Mouse (Mus musculus) midbrain, embryonic 16.5 days (tissue): ENCODE measurements at regions not wholly inside any gene's neighbourhood (a gene's known extent, or its start where the extent isn't known, plus 50 kb on each side); places are given as distances from the start of the nearest gene placed in this dataset.

Experiments
- ATAC-seq: fragments of 200-750 bp; cut with Nextera tagmentation; 2 replicates; pipeline ENCODE4 v1.8.0; 2017; ENCODE audit warnings: moderate TSS enrichment
- H3K27ac ChIP-seq: fragments of 300-500 bp; sonication (generic); 2 replicates; pipeline ENCODE4 v1.5.1; 2014; ENCODE audit warnings: mild to moderate bottlenecking, low read length, mixed read lengths
- H3K27me3 ChIP-seq: fragments of 300-500 bp; sonication (generic); 2 replicates; pipeline ENCODE4 v1.6.1; 2014; ENCODE audit warnings: low read depth, low read length, mixed read lengths; ENCODE audit not compliant: control insufficient read depth, insufficient read depth
- H3K36me3 ChIP-seq: fragments of 300-500 bp; sonication (generic); 2 replicates; pipeline ENCODE4 v1.6.1; 2014; ENCODE audit warnings: mild to moderate bottlenecking, low read length, moderate library complexity, mixed read lengths; ENCODE audit not compliant: control insufficient read depth, insufficient read depth
- H3K4me1 ChIP-seq: fragments of 300-500 bp; sonication (generic); 2 replicates; pipeline ENCODE4 v1.6.1; 2014; ENCODE audit warnings: mild to moderate bottlenecking, low read length, mixed read lengths; ENCODE audit not compliant: control insufficient read depth, insufficient read depth
- H3K4me2 ChIP-seq: fragments of 300-500 bp; sonication (generic); 2 replicates; pipeline ENCODE4 v1.6.1; 2014; ENCODE audit warnings: mild to moderate bottlenecking, low read length, mixed read lengths
- H3K4me3 ChIP-seq: fragments of 300-500 bp; sonication (generic); 2 replicates; pipeline ENCODE4 v1.5.1; 2014; ENCODE audit warnings: low read depth, mild to moderate bottlenecking, low read length, moderate library complexity, mixed read lengths
- H3K9ac ChIP-seq: fragments of 300-500 bp; sonication (generic); 2 replicates; pipeline ENCODE4 v1.6.1; 2014; ENCODE audit warnings: low read depth, low read length, mixed read lengths
- H3K9me3 ChIP-seq: fragments of 300-500 bp; sonication (generic); replicated peaks from 2 replicates; pipeline ENCODE4 v1.6.1; 2014; ENCODE audit warnings: mild to moderate bottlenecking, low read length, mixed read lengths; ENCODE audit not compliant: control insufficient read depth, poor library complexity, severe bottlenecking
- WGBS: fragments of 180-500 bp; shearing (Covaris S2); extraction: QIAGEN DNeasy Blood & Tissue Kit; methylation state at CpG from one replicate; pipeline ENCODE4 v1.1.7; 2014; 5-methylcytosine and 5-hydroxymethylcytosine counted together

- 7% methylated on average over 4 of the region's 4 CpGs for WGBS
- ATAC-seq = no peak
Observed at GRCm38 (mm10) chr1:183826300-183826699, 186.8 kb upstream of the Dusp10 start.

GRCm38 (mm10) chr1:183845135-183845534 lies 168.0 kb upstream of the Dusp10 start:
- Histone ChIP-seq H3K27me3 (no peaks in the 10 kb centered on the region), H3K4me3 (no peak overlapping the region)
- 77% methylated on average over 4 of the region's 4 CpGs for WGBS

More at GRCm38 (mm10) chr1:183826300-183826699, 186.8 kb upstream of the Dusp10 start:
- Histone ChIP-seq H3K27ac (no peak overlapping the region), H3K36me3 (no peaks in the 10 kb centered on the region), H3K9ac (no peak overlapping the region), H3K27me3 (no peaks in the 10 kb centered on the region), H3K4me2 (no peak overlapping the region), H3K4me3 (no peak overlapping the region), H3K9me3 (no peaks in the 10 kb centered on the region), H3K4me1 (no peaks in the 10 kb centered on the region)

GRCm38 (mm10) chr1:183853956-183854613 lies 159.0 kb upstream of the Dusp10 start:
- no peaks in the 10 kb centered on the region for H3K27me3 ChIP-seq
- WGBS = 74% methylated on average over 3 of the region's 3 CpGs
- ATAC-seq = no peak
- H3K4me3 ChIP-seq = no peak overlapping the region
- H3K4me1 ChIP-seq = no peaks in the 10 kb centered on the region
- H3K9ac ChIP-seq = no peak overlapping the region
- H3K27ac ChIP-seq = no peak overlapping the region
- H3K9me3 ChIP-seq = no peaks in the 10 kb centered on the region; the same call in 1 of the 2 replicates
- no peak overlapping the region for H3K4me2 ChIP-seq
- no peaks in the 10 kb centered on the region for H3K36me3 ChIP-seq

More at GRCm38 (mm10) chr1:183845135-183845534, 168.0 kb upstream of the Dusp10 start:
- no peak overlapping the region for H3K27ac ChIP-seq
- H3K4me1 ChIP-seq = no peaks in the 10 kb centered on the region
- H3K4me2 ChIP-seq = no peak overlapping the region
- no peaks in the 10 kb centered on the region for H3K9me3 ChIP-seq
- no peak for ATAC-seq
- H3K9ac ChIP-seq = no peak overlapping the region
- no peaks in the 10 kb centered on the region for H3K36me3 ChIP-seq

GRCm38 (mm10) chr1:183865111-183865510 lies 148.0 kb upstream of the Dusp10 start:
- no peaks in the 10 kb centered on the region for H3K27me3 ChIP-seq
- no peak for ATAC-seq
- H3K36me3 ChIP-seq = no peaks in the 10 kb centered on the region
- no peak overlapping the region for H3K27ac ChIP-seq
- WGBS = 88% methylated on average over 4 of the region's 4 CpGs
- H3K4me1 ChIP-seq = no peaks in the 10 kb centered on the region
- no peak overlapping the region for H3K9ac ChIP-seq
- H3K9me3 ChIP-seq = no peaks in the 10 kb centered on the region
- H3K4me2 ChIP-seq = no peak overlapping the region
- H3K4me3 ChIP-seq = no peak overlapping the region

GRCm38 (mm10) chr1:183865586-183865985 lies 147.5 kb upstream of the Dusp10 start:
- Histone ChIP-seq H3K36me3 (no peaks in the 10 kb centered on the region), H3K27ac (no peak overlapping the region), H3K9ac (no peak overlapping the region), H3K4me2 (no peak overlapping the region), H3K27me3 (no peaks in the 10 kb centered on the region), H3K9me3 (no peaks in the 10 kb centered on the region), H3K4me3 (no peak overlapping the region), H3K4me1 (no peaks in the 10 kb centered on the region)
- ATAC-seq = no peak
- WGBS = 97% methylated on average over 3 of the region's 3 CpGs

- 94% methylated on average over 5 of the region's 5 CpGs for WGBS
- H3K4me1 ChIP-seq = no peaks in the 10 kb centered on the region
- H3K27me3 ChIP-seq = no peaks in the 10 kb centered on the region
- no peaks in the 10 kb centered on the region for H3K9me3 ChIP-seq
- no peak overlapping the region for H3K27ac ChIP-seq
- no peak overlapping the region for H3K9ac ChIP-seq
- H3K36me3 ChIP-seq = no peaks in the 10 kb centered on the region
- ATAC-seq = no peak
- H3K4me2 ChIP-seq = no peak overlapping the region
- H3K4me3 ChIP-seq = no peak overlapping the region
Observed at GRCm38 (mm10) chr1:183868965-183869364, 144.1 kb upstream of the Dusp10 start.

- Histone ChIP-seq H3K9ac (no peak overlapping the region), H3K27me3 (no peaks in the 10 kb centered on the region), H3K36me3 (no peaks in the 10 kb centered on the region), H3K9me3 (no peaks in the 10 kb centered on the region), H3K27ac (no peak overlapping the region), H3K4me1 (no peaks in the 10 kb centered on the region), H3K4me2 (no peak overlapping the region), H3K4me3 (no peak overlapping the region)
- no peak for ATAC-seq
- 91% methylated on average over 3 of the region's 3 CpGs for WGBS
Observed at GRCm38 (mm10) chr1:183895936-183896335, 117.2 kb upstream of the Dusp10 start.

GRCm38 (mm10) chr1:183898091-183898490 lies 115.0 kb upstream of the Dusp10 start:
- 57% methylated on average over 3 of the region's 3 CpGs for WGBS
- no peaks in the 10 kb centered on the region for H3K4me1 ChIP-seq
- no peak overlapping the region for H3K27ac ChIP-seq
- no peaks in the 10 kb centered on the region for H3K36me3 ChIP-seq
- H3K4me2 ChIP-seq = no peak overlapping the region
- no peak overlapping the region for H3K9ac ChIP-seq
- no peaks in the 10 kb centered on the region for H3K9me3 ChIP-seq
- H3K27me3 ChIP-seq = no peaks in the 10 kb centered on the region
- H3K4me3 ChIP-seq = no peak overlapping the region
- ATAC-seq = no peak

GRCm38 (mm10) chr1:183904564-183904963 lies 108.5 kb upstream of the Dusp10 start:
- Histone ChIP-seq H3K9me3 (no peaks in the 10 kb centered on the region), H3K27me3 (no peaks in the 10 kb centered on the region), H3K4me2 (no peak overlapping the region), H3K36me3 (no peaks in the 10 kb centered on the region), H3K9ac (no peak overlapping the region), H3K4me3 (no peak overlapping the region), H3K4me1 (no peaks in the 10 kb centered on the region), H3K27ac (no peak overlapping the region)
- WGBS = 93% methylated on average over 7 of the region's 7 CpGs
- ATAC-seq = no peak
